Mouse (Mus musculus) cerebellum, adult (tissue): ENCODE results near the gene Ewsr1.

Experiments used
- ATAC-seq: cut with Nextera tagmentation; 2 replicates; pipeline ENCODE4 v1.9.2; 2017; ENCODE audit warnings: mild to moderate bottlenecking, moderate library complexity, mixed read lengths; ENCODE audit not compliant: insufficient number of reproducible peaks, low FRiP score, low TSS enrichment

Ewsr1 gene

DNA sequence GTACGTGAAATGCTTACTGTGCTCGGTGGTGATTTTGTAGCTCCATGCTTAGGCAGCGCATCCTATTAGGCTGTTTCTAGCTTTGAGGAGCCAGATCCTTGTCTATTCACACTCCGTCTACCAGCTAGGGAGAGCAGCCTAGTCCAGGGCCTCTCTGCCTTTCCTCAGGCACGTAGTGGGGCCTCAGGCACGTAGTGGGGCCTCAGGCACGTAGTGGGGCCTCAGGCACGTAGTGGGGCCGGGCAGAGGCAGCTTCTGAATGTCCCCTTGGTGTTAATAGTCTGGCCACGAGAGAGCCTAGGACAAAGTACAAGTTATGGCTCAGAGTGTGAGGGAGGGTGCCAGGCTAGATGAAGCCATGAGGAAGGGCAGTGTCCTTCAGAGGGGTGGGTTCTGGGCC is 66.4 kb downstream of the Ewsr1 start:
- ATAC-seq: no peak

DNA sequence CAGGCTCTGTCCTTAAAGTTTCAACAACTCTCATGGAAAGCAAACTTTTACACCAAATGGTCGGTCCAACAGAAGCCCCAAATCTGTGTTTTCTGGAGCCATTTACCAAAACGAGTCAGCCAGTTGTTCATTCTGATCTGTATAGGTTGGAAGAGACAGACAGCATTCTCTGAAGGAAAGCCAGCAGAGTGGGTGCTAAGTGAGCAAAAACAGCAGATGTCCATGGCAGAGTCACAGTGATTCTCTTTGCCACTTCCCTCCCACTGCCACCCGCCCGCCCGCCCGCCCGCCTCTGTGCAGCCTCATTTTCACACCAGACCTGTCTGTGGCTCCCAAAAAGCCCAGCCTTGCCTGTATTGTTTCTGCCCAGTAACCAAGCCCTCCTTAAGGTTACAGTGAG is 70.8 kb downstream of the Ewsr1 start:
- ATAC-seq: no peak

DNA sequence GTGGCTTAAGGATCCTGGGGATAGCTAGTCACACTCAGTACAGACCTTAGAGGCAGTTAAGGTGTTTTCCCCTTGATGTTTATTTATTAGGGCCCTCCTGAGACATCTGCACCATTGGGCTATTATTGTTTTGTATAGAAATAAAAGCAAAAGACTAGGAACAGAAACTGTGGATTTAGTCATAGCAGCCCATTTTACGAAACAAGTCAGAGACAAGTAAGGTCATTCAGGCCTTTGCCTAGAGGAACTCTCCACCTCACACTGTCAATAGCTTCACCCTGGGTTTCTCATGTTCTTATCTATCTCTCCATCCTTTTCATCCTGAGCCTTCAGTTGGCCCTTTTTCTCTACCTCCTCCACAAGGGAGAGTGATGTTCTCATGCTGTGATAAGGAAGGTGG is 74.0 kb downstream of the Ewsr1 start:
- no peak for ATAC-seq
